Mouse (Mus musculus) gastrocnemius, postnatal 4 days (tissue): Measurements from ENCODE around the gene Fancc. TPM values are rescaled to one million over a fixed set of nuclear protein-coding genes. Genes with fewer than 3 reads are reported as not detected.

ENCODE experiments used
- DNase-seq, 2 experiments: peaks; one replicate each; pipeline ENCODE4 v3.0.0; 2021 to 2022; ENCODE audit warnings: low spot score in 2 of 2, mixed read lengths in 2 of 2
- total RNA-seq, 2 experiments: library from RNA; stranded (reverse); gene quantifications; 2 replicates each; pipeline ENCODE4 v1.2.3; 2021

Fancc gene
- total RNA-seq, 2 experiments from 2014 or later, result 8.0 to 9.0 TPM

DNA sequence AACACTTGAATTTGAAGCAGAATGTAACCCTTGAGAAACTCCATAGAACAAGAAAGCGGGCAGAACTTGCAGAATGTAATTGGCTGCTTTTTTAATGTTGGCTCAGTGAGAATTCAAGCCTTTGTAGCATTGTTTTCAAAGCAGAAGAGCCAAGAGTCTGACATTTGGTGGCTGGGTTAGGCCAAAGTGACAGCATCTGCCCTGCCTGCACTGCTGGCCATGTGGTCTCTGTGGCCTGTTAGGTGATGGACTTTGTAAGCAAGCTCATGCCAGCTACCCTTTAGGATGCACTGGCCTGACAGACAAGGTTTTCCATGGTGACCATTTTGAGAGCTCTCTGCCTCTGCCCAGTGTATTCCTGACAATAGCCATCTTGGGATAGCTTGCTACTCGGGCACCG, 199.1 kb downstream of the Fancc start:
- DNase-seq, result no peak

DNA sequence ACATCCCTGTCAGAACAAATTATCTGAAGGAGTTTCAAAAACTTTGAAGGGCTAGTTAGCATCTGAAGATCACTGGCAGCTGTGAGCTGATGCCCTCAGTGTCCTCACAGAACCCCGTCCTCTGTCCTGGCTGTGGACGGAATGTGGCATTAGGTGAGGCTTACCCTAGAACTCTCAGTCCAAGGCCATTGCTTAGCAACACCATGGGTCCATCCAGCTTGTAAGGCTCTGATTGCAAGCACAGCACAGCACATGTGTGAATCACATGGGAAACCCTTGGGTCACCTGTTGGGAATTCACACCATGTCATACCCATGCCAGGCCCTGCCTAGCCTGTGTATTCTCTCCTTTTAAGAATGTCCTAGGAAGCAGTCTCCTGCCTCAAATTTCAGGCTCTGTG, 200.1 kb downstream of the Fancc start:
- DNase-seq, result no peak

DNA sequence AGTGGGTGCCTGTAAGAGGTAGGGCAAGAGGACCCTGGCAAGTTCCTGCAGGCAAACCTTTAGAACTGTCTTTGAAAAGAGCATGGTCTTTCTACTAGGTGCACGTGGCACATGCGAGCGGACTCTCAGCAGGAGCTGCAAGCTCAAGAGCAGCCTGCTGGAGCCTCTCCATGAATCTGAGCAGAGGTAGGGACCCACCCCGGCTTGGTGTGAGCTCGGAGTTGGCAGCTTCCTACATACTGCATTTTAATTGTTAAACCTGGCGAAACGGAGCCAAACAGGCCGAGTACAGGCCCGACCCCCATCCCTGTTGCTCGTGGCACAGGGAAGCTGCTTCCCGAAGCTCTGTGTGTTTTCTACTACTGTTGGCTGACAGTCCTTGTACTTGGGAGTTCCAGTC, 200.8 kb downstream of the Fancc start:
- no peak for DNase-seq

DNA sequence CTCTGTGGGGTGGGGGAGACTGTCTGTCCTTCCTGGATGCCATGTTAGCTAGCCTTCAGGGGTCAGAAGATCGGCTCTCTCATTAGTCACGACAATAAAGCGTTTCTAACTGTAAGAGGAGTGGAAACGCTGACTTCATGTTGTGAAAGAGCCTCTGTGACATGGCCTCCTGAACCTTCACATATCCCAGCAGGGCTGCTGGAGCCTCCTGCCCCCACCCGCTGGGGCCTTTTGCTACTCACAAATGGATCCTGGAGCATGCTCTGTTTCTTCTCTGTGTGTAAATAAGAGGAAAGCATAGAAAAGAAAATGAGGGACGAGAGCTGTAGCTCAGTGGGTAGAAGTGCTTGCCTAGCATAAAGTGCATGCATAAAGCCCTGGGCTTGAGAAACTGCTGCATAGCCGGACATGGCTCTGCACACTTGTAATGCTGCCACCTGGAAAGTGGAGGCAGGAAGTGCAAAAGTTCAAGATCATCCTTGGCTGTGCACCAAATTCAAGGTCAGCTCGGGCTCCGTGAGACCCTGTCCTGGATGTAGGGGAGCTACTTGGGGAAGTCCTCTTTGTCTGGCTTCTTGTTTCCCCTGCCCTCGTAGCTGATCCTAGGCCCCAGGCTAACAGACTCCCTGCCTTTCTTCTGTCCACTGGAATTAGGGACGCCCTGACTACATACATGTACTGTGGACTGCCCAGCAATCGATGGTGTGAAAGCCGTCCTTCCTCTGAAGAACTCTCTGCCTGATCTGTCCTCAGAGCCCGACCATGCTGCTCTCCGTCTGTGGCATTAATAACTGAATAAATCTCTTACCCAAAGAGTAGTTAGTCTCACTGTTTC, 202.5 kb downstream of the Fancc start:
- DNase-seq, result no peak

DNA sequence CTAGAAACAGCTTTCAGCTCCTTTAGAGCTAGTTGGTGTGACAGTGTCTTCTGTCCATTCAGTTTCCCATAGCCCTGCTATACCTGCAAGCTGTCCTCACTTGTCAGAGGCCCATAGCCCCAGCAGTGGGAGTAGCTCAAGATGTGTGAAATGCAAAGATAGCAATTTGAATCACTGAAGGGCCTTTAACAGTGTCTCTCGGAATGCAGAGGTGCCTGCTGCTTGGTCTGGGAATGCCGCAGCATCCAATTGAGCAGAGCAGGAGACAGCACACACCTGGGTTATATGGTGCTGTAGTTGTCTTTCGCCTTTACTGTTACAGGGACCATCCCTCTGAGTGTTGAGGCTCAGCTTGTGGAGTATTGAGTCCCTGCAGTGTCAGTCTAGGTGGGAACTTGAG, 203.4 kb downstream of the Fancc start:
- DNase-seq, result no peak

DNA sequence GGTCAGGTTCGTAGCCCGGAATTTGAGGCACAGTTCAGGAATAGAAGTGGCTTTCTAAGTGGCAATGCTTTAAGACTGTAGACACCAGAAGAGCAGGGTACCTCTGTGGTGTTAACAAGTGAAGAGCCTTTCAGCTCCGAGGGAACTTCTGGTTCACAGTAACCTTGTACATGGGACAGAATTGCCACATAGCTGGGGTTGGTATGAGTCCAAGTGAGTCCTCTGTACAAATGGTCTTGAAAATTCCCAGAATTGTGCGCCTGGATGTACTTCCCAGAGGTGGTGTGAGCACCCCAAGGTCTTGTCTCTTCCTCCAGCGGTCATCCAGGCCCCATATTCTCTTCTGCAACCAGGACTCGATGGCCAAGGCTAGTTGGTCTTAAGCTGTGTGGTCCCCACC, 206.1 kb downstream of the Fancc start:
- no peak for DNase-seq

DNA sequence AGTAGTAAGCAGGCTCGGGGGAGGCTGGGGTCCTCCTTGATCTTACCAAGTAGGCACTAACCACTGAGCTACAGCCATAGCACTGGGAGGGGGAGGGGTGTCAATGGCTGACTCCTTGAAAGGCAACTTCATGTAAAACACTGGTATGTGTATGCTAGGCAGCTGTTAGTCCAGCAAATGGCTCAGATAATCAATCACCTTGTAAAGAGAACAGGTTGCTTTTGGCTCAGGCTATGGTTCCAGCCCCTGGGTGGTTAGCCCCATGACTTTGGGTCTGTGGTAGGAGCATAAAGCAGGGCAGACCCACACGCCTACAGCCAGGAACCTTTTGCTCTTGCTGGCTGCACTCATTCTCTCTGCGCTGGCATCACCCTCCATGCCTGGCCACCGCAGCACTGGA, 207.0 kb downstream of the Fancc start:
- no peak for DNase-seq

DNA sequence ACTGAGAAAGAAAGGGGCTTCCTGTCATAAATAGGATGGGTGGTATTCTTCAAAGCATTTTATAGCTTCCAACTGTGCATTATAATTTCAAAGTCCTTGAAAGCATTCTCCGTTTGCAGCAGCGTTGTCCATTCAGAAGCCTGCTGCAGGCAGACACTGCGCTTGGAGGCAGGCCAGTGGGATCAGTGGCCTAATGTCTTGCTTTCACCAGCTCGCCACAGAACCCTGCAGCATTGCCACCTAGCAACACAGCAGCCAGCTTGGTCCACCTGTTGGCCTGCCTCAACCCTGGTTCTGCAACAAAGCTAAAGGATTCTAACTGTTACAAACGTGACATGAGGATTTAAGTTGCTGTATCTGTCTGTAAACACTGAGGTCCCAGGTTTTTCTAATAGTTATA, 207.4 kb downstream of the Fancc start:
- no peak for DNase-seq

DNA sequence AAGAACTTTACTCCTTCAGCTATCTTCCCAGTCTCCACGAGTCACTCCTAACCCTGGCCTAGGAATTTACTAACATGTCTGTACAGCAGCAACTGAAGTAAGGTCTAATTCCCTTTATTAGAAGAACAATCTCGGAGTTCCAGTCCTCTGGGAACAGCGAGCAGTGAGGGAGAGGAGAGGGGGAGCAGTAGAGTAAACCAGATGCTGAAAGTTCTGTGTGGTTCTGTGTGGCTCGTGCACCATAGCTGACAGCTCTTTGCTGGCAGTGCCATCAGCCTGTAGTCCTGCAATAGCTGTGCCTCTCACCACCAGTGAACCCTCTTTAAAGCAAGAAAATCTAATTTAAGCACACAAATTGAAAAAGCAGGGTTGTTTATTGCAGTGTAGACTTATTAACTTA, 207.9 kb downstream of the Fancc start:
- no peak for DNase-seq

DNA sequence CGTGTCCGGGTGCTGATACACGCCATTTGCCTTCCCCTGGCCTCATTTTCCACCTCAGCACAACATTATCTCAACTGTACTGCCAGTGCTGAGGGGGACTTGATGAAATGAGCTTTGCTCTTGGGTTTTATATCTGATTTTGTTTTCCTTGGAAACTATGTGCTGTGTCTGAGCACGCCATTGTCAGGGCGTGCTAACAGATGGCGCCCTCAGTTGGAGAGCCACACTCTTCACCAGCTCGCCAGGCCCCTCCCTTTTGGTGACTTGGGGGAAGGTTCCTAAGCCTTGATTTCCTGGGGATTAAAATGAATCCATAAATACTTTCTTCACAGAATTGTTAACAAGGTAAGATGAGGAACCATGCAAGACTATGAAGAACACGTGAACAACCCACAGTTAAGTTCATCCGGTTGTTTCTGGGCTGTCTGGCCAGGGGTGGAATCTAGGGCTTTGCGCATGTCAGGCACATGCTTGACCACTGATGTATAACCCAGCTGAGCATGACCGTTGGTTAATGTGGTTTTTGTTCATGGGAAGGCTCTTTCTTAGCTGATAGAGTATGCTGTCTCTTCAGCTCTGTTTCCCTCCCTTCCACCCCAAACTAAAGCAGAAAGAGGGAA, 210.5 kb downstream of the Fancc start:
- DNase-seq, result no peak

DNA sequence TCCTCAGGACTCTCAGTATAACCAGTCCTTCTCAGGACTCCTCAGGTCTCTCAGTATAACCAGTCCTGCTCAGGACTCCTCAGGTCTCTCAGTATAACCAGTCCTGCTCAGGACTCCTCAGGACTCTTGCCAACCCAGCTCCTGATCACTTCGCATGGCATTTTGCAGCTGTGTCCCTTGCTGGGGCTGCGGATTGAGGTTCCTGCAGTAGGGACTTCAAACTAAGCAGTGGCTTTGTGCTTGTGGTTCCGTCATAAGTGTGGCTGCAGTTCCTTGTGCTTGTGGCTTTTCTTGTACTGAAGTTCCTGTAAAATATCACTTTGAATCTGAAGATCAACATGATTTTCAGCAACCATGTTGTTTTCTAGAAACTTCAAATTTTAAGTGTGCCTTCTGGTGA, 212.3 kb downstream of the Fancc start:
- DNase-seq, result no peak

DNA sequence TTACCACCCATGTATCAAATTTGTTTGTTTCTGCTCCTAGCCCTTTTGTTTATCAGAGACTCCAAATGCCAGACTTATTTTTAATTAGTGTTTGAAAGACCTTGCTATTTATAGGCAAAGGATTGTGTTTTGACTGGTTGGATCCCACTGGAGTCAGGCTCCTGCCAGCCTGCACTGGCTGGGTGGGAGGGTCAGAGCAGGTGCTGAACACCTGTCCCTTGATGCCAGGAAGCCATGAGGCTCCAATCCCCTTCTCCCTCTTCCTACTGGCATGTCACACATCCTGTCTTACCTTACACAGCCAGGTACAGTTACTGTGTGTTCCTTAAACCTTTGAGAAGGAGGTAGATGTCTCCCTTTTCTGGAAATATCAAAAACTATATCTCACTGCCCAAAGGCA, 213.8 kb downstream of the Fancc start:
- no peak for DNase-seq

DNA sequence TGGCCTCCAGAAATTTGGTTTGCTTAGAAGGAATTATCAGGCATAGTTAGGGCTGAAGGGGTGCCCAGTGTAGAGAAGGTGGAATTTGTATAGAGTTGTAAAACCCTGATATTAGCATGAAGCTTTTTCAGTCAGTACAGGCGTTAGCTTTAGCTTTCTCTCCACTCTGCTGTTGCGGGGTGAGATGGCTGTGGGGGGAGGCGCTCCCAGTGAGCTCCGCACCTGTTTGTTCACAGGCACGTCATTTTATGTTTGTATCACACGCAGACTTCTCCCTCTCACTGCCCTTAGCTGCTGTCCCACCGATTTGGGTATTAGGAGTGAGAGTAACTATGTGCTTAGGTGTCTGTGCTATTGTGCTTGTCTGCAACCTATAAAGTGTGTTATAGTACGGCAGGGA, 215.9 kb downstream of the Fancc start:
- no peak for DNase-seq

DNA sequence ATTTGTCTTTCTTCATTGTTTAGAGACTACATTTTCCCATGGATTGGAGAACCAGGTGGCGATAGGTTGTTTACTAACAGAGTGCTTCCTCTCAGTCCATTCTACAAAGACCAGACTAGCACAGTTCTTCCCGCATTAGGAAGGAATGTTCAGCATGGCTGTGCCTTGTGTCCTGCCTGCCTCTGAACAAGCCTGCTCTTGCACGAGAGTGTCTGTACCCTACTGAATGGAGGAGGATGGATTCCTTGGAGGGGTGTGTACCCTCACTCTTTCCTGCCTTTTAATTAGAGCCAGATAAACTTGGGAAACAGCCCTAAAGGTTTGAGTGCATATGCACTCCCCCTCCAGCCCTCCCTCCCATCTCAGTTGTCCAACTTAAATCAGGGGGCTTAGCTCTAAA, 216.7 kb downstream of the Fancc start:
- no peak for DNase-seq

DNA sequence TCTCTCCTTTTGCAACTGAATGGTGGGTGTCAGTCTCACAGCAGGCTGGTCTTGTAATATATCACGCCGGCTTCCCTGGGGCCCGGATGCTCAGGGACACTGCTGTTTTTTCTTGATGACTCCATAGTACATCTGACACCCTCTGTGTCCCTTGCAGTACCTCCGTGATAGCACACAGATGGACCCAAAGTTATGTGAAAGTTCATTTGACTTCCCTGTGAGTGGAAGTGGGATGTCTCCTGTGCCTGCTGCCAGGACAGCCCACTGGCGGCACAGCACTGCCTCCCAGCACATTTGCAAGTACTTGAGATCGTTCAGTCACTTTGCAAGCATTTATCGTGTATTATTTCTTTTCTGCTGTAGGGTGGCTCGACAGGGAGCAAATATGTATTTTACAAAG, 217.3 kb downstream of the Fancc start:
- DNase-seq, result no peak

DNA sequence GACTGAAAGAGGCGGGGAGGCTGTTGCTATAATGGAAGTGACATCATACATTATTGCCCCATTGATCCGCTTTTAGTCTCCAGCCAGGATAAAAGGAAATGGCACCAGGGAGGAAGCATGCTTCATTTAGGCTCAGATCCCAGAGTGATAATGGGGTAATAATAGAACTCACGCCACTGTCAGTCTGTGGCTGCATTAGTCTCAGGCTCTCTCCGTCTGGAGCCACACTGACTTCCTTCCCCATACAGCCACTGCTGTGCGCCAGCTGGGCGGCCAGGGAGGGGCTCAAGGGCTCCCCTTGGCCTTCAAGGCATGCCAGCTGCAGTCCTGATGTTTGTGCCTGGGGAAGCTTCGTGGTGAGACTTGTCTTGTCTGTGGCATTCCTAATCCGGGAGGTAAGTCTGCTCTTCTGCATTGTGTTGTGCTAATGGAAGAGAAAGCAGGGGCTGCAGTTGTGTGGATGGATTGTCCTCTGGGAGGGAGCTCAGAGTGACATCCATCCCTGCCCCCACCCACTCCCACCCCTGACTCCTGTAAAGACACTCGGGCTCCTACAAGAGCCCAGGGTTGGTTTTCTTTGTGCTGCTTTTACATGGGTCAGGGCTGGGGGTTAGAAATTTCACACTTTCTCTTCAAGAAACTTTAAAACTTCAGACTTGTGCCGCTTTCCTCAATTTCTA, 218.1 kb downstream of the Fancc start:
- DNase-seq, result peak in 1 of 2 experiments; percentile 51

DNA sequence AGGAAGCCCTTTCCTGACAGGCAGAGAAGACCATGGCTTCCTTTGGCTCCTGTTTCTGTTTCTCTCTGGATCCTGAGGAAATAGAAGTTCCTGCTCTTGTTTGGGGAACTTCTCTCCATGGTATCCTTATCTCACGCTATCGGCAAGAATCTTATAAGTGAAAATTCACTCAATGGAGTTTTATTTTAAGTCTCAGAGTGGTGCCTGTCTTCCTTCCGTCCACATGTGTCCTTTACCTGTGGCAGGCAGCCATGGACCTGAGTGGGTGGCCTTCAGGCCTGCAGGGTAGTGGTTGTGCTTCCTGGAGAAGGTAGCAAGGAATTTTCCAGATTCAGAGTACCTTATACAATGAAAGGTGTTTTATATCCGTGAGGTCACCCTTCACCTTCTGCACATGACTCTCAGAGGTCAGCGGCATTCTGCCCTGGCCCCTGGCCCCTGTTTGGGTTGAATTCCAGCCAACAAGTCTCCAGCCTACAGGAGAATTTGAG, 218.9 kb downstream of the Fancc start:
- no peak for DNase-seq

DNA sequence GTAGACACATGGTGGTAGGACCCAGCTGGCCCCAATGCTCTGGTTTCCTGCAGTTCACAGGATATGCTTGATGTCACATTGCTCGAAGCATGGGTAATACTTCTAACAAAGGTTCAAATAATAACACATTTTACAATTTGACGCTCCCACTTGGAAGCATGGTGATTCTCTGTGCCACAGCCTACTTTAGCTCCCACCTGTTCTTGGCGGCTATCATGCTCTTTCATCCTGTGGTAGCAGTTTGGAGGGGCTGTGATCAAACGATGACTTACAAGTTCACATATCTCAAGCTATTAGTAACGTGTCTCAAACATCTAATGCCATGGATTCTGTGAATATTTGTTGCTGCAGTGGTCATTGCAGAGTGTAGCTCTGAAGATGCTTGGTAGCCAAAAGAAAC, 219.8 kb downstream of the Fancc start:
- no peak for DNase-seq

DNA sequence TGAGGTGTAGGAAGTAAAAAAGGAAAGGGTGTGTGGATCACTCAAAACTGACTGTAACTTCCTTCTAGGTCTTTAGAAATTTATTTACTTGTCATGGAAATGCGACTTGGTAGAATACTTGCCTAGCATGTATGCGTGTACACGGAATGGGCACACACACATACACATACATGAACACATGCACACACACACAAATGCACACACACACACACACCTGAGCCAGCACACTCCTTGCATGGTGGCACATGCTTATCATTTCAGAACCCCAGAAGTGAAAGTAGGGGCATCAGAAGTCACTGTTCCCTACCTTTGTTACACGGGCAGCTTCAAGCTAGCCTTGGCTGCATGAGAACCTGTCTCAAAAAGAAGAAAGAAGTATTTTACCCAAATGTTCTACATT, 220.7 kb downstream of the Fancc start:
- DNase-seq, result no peak

DNA sequence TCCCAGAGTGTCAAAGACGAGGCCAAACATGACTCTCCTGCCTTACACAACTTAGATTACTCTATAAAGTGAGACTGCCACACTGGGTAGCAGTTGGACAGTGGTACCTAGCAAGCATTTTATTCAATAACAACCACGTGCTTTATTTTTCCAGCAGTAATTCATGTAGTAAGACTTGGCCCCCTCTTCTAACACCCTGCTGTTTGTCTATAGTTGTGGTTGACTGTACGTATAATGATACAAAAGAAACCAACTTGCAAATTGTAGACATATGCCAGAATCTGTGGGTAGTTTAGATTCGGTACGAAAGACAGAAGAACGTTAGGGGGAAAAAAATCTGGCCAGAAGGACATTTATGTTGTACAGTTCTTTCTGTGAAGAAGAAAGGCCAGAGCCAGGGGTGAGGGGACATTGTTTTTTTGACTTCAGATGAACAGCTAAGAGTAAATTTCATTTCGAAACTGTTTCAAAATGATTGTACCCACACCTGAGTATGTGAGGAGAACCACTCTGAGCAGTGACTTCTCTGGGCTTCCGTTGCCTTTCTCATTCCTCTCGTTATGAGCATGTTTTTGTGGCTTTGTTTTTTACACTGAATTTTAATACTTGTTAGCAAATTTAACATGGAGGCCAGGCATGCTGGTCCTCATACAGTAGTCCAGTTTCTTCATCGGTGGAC, 222.5 kb downstream of the Fancc start:
- no peak for DNase-seq

DNA sequence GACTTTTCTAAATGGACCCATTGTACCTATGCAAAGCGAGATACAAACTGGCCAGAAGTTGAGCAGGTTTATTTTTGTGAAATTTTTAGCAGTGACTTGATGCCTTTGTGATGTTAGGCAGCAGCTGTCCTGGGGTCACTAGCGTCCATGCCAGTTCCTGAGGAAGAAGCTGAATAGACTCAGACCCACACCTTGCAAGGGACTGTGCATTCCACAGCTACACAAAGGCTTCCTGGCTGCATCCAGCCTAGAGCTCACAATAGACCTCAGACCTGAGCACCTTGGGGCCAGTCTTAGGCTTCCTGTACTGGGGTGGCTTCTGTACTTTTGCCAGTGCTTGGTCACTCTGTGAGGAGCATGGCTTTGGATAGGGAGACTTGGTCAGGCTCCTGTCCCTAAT, 223.2 kb downstream of the Fancc start:
- no peak for DNase-seq
